Mouse (Mus musculus) right cerebral cortex, postnatal 10 days (tissue): Measurements from ENCODE around the gene Terb2.

Source experiments
- DNase-seq, 2 experiments: peaks; one replicate each; pipeline ENCODE4 v3.0.0; 2021; ENCODE audit warnings: low spot score in 2 of 2

Gene Terb2

GRCm38 (mm10) chr2:122186106-122186505, at the start of gene Terb2, which contains the start of gene Patl2:
Gene Terb2 (plus strand): TSS chr2:122186272.
Gene Patl2 (minus strand): TSS chr2:122186189.
- DNase-seq: no peak

- no peak for DNase-seq
Measured at GRCm38 (mm10) chr2:122137839-122138465, 48.1 kb upstream of the Terb2 start.

GRCm38 (mm10) chr2:122140815-122141214, 45.3 kb upstream of the Terb2 start:
- no peak for DNase-seq

GRCm38 (mm10) chr2:122141332-122141967, 44.6 kb upstream of the Terb2 start:
- DNase-seq: no peak

- no peak for DNase-seq
Measured at GRCm38 (mm10) chr2:122143111-122143510, 43.0 kb upstream of the Terb2 start.

- DNase-seq: no peak
Measured at GRCm38 (mm10) chr2:122145756-122146155, 40.3 kb upstream of the Terb2 start.

GRCm38 (mm10) chr2:122146687-122147086, 39.4 kb upstream of the Terb2 start:
- peak; percentile 42 to 47 for DNase-seq

- DNase-seq: peak; percentile 95
Measured at GRCm38 (mm10) chr2:122147508-122148241, 38.4 kb upstream of the Terb2 start, which contains the start of gene B2m. Gene B2m (plus strand): TSS chr2:122147686.

GRCm38 (mm10) chr2:122148242-122148917, 37.7 kb upstream of the Terb2 start:
- peak; percentile 59 to 60 for DNase-seq

- DNase-seq: no peak
Measured at GRCm38 (mm10) chr2:122149316-122149715, 36.8 kb upstream of the Terb2 start.

- no peak for DNase-seq
Measured at GRCm38 (mm10) chr2:122149716-122150115, 36.4 kb upstream of the Terb2 start.

GRCm38 (mm10) chr2:122151221-122151620, 34.9 kb upstream of the Terb2 start:
- no peak for DNase-seq

GRCm38 (mm10) chr2:122152850-122153249, 33.2 kb upstream of the Terb2 start:
- no peak for DNase-seq

GRCm38 (mm10) chr2:122153681-122154365, 32.2 kb upstream of the Terb2 start:
- DNase-seq: no peak

GRCm38 (mm10) chr2:122154479-122154878, 31.6 kb upstream of the Terb2 start:
- no peak for DNase-seq

- DNase-seq: no peak
Measured at GRCm38 (mm10) chr2:122155292-122155691, 30.8 kb upstream of the Terb2 start.

GRCm38 (mm10) chr2:122156051-122156700, 29.9 kb upstream of the Terb2 start:
- no peak for DNase-seq

- no peak for DNase-seq
Measured at GRCm38 (mm10) chr2:122157561-122157960, 28.5 kb upstream of the Terb2 start.

GRCm38 (mm10) chr2:122158362-122158802, 27.7 kb upstream of the Terb2 start:
- DNase-seq: no peak

GRCm38 (mm10) chr2:122159667-122160066, 26.4 kb upstream of the Terb2 start:
- no peak for DNase-seq

GRCm38 (mm10) chr2:122160680-122161079, 25.4 kb upstream of the Terb2 start, which contains the start of gene Trim69:
Gene Trim69 (plus strand): TSS chr2:122160700.
- DNase-seq: peak; percentile 71 to 82
